Mouse (Mus musculus) forebrain, embryonic 14.5 days (tissue): ENCODE data around the gene Eif2ak2. TPM values are rescaled to one million over a fixed set of nuclear protein-coding genes. Genes with fewer than 3 reads are reported as not detected.
A peak's percentile ranks its signal among the peaks of the same experiment; 100 is the strongest.

ENCODE experiments used
- ATAC-seq: fragments of 200-750 bp; cut with Nextera tagmentation; 2 replicates; pipeline ENCODE4 v1.8.0; 2017; ENCODE audit warnings: mild to moderate bottlenecking, moderate library complexity
- DNase-seq: peaks from one replicate; pipeline ENCODE4 v3.0.0-alpha.2; 2015; ENCODE audit warnings: low spot score
- H3K27ac ChIP-seq: fragments of 300-500 bp; sonication (generic); 2 replicates; pipeline ENCODE4 v1.5.1; 2014; ENCODE audit warnings: low read depth, mild to moderate bottlenecking, control low read depth, low read length, moderate library complexity
- H3K27me3 ChIP-seq: fragments of 300-500 bp; sonication (generic); replicated peaks from 2 replicates; pipeline ENCODE4 v1.6.1; 2014; ENCODE audit warnings: low read length, control low read depth, mixed read lengths; ENCODE audit not compliant: control insufficient read depth, insufficient read depth
- H3K36me3 ChIP-seq: fragments of 300-500 bp; sonication (generic); 2 replicates; pipeline ENCODE4 v1.6.1; 2014; ENCODE audit warnings: low read length, control low read depth; ENCODE audit not compliant: control insufficient read depth, insufficient read depth
- H3K4me1 ChIP-seq: fragments of 300-500 bp; sonication (generic); 2 replicates; pipeline ENCODE4 v1.6.1; 2014; ENCODE audit warnings: antibody characterized with exemption, low read length, control low read depth; ENCODE audit not compliant: control insufficient read depth, insufficient read depth
- H3K4me2 ChIP-seq: fragments of 300-500 bp; sonication (generic); 2 replicates; pipeline ENCODE4 v1.6.1; 2014; ENCODE audit warnings: mild to moderate bottlenecking, control low read depth, low read length
- H3K4me3 ChIP-seq: fragments of 300-500 bp; sonication (generic); 2 replicates; pipeline ENCODE4 v1.5.1; 2014; ENCODE audit warnings: low read depth, low read length, control low read depth
- H3K9ac ChIP-seq: fragments of 300-500 bp; sonication (generic); 2 replicates; pipeline ENCODE4 v1.6.1; 2014; ENCODE audit warnings: mild to moderate bottlenecking, low read length, control low read depth, moderate library complexity
- H3K9me3 ChIP-seq: fragments of 300-500 bp; sonication (generic); replicated peaks from 2 replicates; pipeline ENCODE4 v1.6.1; 2016; ENCODE audit warnings: low read length, control low read depth, mixed read lengths; ENCODE audit not compliant: control insufficient read depth
- WGBS: fragments of 180-500 bp; shearing (Covaris S2); extraction: QIAGEN DNeasy Blood & Tissue Kit; methylation state at CpG from one replicate; pipeline ENCODE4 v1.1.7; 2014; 5-methylcytosine and 5-hydroxymethylcytosine counted together
- polyA plus RNA-seq: library from polyadenylated mRNA; unstranded; fragments of >200 nt; fragmentation: Nextera tagmentation; extraction: Ambion mirVana; gene quantifications from 2 replicates; pipeline ENCODE4 v1.2.1, GENCODE M21; 2014

Gene Eif2ak2
- polyA plus RNA-seq, 1 experiment from 2014 or later = 2.4 TPM

DNA sequence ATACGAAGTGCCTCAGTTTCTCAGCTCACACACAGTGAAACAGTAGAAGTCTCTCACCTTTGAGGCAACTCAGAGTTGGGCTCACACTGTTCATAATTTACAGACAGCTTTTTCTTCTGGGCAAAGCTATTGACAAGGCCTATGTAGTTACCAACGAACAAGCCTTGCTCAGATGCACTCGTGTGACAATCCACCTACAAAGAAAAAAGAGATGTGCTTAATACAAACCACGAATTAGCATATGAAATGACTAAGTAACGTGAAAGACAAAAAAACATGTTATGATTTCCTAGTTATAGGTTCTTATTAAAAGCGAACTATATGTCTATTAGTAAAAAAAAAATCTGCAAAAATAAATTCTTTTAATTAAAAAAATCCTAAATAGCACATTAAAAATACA, 8.5 kb downstream of the Eif2ak2 start:
- no peaks in the 10 kb centered on the region for H3K36me3 ChIP-seq
- H3K9me3 ChIP-seq = no peaks in the 10 kb centered on the region
- H3K4me3 ChIP-seq = no peak overlapping the region
- H3K4me2 ChIP-seq = no peak overlapping the region
- ATAC-seq (no peak), DNase-seq (no peak)
- H3K9ac ChIP-seq = no peak overlapping the region
- no peaks in the 10 kb centered on the region for H3K4me1 ChIP-seq
- no peaks in the 10 kb centered on the region for H3K27me3 ChIP-seq
- no peak overlapping the region for H3K27ac ChIP-seq
- WGBS = 86% methylated on average over 6 of the region's 6 CpGs

DNA sequence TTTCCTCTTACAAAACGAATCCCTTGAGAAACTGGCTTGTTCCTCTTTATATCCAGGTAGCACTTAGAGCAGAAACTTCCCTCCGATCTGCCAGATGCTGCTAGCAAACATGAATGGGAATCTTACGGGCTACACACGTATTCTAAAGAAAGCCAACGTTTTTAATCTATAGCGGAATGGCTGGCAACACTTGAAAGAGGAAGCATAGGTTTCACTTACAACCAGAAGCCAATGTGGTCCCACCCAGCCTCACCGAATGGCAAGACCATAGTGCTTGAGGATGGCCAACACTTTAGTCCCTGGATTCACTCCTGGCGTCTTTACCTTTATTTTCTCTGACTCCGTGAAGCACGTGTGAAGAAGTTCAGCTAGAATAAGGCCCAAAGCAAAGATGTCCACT, 26.1 kb downstream of the Eif2ak2 start:
- ATAC-seq = no peak
- H3K9ac ChIP-seq = no peak overlapping the region
- H3K4me3 ChIP-seq = no peak overlapping the region
- 90% methylated on average over 10 of the region's 10 CpGs for WGBS
- H3K9me3 ChIP-seq = no peaks in the 10 kb centered on the region
- no peaks in the 10 kb centered on the region for H3K27me3 ChIP-seq
- no peak overlapping the region for H3K27ac ChIP-seq
- H3K36me3 ChIP-seq = no peaks in the 10 kb centered on the region
- no peak overlapping the region for H3K4me2 ChIP-seq
- no peaks in the 10 kb centered on the region for H3K4me1 ChIP-seq
- DNase-seq = no peak

DNA sequence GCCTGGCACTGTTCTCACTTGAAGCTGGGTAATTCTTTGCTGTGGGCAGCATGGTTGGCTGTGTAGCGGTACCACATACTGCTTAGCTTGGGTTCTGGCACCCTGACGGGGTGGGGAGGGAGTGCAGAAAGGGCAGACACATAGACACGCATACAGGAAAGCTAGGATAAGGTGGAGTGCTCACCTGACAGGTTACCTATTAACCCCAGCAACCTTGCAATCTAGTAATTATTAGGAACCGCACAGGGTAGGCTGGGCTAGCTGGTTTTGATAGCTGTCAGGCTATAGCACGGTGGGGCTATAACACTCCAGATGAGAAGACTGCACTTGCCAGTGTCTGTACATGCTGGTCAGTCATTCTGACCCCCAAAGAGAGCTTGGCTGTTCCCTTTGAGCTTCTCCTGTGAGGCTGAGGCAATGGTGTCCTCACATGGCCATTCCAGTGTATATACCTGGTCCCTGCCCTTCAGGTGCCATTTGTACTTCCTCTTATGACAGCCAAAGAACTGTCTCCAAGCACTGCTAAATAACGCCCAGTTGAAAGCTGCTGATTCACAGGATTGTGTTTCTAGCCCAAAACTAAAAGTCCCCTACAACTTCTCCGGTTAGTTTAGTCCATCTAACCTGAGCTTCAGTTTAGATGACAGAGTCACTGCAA, 40.0 kb downstream of the Eif2ak2 start:
- ATAC-seq = no peak
- Histone ChIP-seq H3K4me2 (no peak overlapping the region), H3K27ac (no peak overlapping the region), H3K4me1 (no peaks in the 10 kb centered on the region), H3K9me3 (no peaks in the 10 kb centered on the region), H3K9ac (no peak overlapping the region), H3K4me3 (no peak overlapping the region), H3K36me3 (peaks cover 82% of the 10 kb centered on the region), H3K27me3 (no peaks in the 10 kb centered on the region)
- 93% methylated on average over 7 of the region's 7 CpGs for whole genome bisulfite sequencing
- no peak for DNase-seq

DNA sequence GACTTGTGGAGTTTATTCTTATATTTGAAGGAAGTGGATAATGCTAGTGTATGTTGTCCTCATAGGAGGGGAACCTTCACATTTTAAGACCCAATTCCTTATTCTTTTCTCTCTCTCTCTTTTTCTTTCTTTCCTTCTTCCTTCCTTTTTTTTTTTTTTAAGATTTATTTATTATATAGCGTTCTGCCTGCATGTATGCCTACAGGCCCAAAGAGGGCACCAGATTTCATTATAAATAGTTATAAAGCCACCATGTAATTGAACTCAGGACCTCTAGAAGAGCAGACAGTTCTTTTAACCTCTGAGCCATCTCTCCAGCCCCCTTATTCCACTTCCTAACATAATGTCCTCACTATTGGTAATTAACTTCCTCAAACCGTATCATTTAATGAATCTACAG, 46.3 kb downstream of the Eif2ak2 start:
- peak overlapping the region; percentile 85 for H3K4me3 ChIP-seq
- peak overlapping the region; percentile 86 for H3K9ac ChIP-seq
- DNase-seq (peak; percentile 25), ATAC-seq (no peak)
- 0 out of 2 replicates have a peak, but pooled peaks cover 2% of the 10 kb centered on the region for H3K4me1 ChIP-seq
- H3K36me3 ChIP-seq = peaks cover 31% of the 10 kb centered on the region
- no peaks in the 10 kb centered on the region for H3K9me3 ChIP-seq
- H3K27me3 ChIP-seq = no peaks in the 10 kb centered on the region
- 25% methylated on average over 2 of the region's 2 CpGs for WGBS
- H3K27ac ChIP-seq = peak overlapping the region; percentile 74; the same call in 1 of the 2 replicates
- peak overlapping the region; percentile 82 for H3K4me2 ChIP-seq

DNA sequence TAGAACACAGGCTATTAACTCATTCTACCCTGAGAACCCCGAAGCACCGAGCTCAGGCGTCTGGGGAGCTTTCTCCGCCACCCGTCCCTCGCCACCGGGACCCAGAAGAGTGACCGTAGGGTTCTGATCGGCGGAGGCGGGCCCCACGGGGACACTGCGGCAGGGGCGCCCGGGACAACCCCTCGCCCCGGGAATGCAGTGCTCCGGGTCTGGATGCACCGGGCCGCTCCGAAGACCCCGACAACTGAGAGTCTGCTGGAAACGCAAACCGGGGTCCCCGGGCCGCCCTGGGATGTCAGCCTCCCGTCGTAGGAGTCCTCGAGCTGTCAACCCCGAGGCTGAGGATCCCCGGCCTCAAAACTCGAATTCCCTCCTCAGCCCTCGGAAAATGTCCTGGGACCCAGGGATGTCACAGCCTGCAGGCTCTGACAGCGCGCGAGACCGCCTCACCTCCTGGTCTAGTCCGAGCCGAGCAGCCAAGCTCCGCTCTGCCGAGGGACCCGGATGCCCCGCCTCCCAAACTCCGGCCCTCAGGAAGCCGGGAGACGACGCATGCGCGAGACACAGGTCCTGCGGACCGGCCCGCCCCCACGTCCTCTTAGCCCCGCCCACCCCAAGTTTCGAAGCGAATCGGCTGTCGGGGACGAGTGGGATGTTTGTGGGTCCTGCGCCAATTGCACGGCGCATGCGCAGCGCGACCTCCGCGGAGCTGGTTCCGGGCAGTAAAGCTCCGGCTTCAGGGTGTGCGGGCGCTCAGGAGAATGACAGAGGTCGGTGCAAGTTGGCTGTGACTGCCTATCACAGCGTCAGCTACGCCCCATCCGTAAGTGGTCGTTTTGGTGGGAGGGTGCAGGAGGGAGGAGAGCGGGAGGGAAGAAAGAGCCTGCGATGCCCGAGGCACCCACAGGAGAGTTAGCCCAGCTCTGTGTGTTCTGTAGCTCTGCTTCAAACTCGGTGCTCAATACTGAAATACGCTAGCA, 47.2 kb downstream of the Eif2ak2 start, which contains the start of the genes Heatr5b and Gpatch11:
Gene Heatr5b (minus strand): TSS at position 509 of the 980 bp plus-strand sequence.
Gene Gpatch11 (plus strand): TSS at position 712 of the 980 bp plus-strand sequence.
- H3K9ac ChIP-seq = peak within 1 kb of the TSS; percentile 86
- under 1% methylated on average over 81 of the region's 81 CpGs for WGBS
- no peaks in the 10 kb centered on the region for H3K27me3 ChIP-seq
- peak; percentile 98 for ATAC-seq
- H3K36me3 ChIP-seq = peaks cover 35% of the 10 kb centered on the region
- H3K27ac ChIP-seq = peak within 1 kb of the TSS; percentile 74
- H3K4me3 ChIP-seq = peak within 1 kb of the TSS; percentile 85
- H3K4me1 ChIP-seq = 0 out of 2 replicates have a peak, but pooled peaks cover 2% of the 10 kb centered on the region
- peak; percentile 99 for DNase-seq
- H3K4me2 ChIP-seq = peak within 1 kb of the TSS; percentile 82
- H3K9me3 ChIP-seq = no peaks in the 10 kb centered on the region

DNA sequence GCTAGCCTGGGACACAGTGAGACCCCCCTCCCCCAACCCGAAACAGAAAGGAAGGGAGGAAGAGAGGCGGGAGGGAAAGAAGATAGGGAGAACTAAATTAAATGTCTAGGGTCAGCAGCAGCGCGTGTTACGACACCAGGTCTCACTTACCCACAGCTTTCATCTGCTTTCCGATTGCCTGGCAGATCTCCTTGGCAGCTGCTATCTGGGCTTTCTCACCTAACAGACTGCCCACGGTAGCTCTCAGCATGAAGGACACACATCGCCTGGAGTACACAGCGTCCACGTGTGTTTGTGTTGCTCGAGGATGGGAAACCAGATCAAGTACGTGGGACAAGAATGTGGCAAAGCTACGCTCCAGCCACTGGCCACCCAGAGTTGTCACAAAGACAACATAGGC, 58.0 kb downstream of the Eif2ak2 start:
- Histone ChIP-seq H3K36me3 (peaks cover 80% of the 10 kb centered on the region), H3K4me2 (no peak overlapping the region), H3K27ac (no peak overlapping the region), H3K4me1 (no peaks in the 10 kb centered on the region), H3K9ac (no peak overlapping the region), H3K9me3 (no peaks in the 10 kb centered on the region), H3K4me3 (no peak overlapping the region), H3K27me3 (no peaks in the 10 kb centered on the region)
- WGBS = 93% methylated on average over 13 of the region's 13 CpGs
- no peak for DNase-seq
- ATAC-seq = no peak

DNA sequence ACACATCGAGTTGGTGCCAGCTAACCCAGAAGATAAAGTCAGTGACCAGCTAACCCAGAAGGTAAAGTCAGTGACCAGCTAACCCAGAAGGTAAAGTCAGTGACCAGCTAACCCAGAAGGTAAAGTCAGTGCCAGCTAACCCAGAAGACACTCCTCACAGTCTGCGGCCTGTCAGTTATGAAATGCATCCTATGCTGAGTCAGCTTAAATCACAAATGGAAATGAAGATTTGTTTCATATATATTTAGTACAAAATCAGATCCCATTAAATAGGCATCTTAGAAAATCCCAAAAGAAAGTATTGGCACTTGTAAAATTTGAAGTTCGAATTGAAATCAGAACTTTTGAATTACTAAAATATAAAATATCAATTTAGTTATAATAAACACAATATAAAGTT, 72.8 kb downstream of the Eif2ak2 start:
- no peak for DNase-seq
- H3K27ac ChIP-seq = no peak overlapping the region
- H3K4me1 ChIP-seq = no peaks in the 10 kb centered on the region
- peaks cover 54% of the 10 kb centered on the region for H3K36me3 ChIP-seq
- no peaks in the 10 kb centered on the region for H3K27me3 ChIP-seq
- 95% methylated on average over 3 of the region's 3 CpGs for WGBS
- H3K4me3 ChIP-seq = no peak overlapping the region
- no peak for ATAC-seq
- no peak overlapping the region for H3K4me2 ChIP-seq
- H3K9me3 ChIP-seq = no peaks in the 10 kb centered on the region
- no peak overlapping the region for H3K9ac ChIP-seq

DNA sequence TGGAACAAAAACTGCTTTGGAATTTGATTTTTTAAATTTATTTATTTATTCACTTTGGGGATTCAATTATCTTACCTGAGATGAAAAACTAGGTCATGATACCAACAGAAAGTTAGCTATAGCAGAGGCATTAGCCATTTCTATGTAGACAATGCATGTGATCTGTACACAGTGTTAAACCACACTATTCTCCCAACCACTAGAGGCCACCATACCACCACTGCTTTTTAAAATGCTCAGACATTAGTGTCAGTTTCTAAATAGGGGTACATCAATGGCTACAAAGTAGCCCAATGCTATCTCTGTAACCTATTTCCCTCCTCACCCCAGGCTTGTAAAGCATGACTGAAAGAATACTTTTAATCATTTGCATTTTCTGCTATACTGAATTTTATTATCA, 73.4 kb downstream of the Eif2ak2 start:
- Histone ChIP-seq H3K9ac (no peak overlapping the region), H3K36me3 (peaks cover 48% of the 10 kb centered on the region), H3K4me1 (no peaks in the 10 kb centered on the region), H3K4me3 (no peak overlapping the region), H3K27me3 (no peaks in the 10 kb centered on the region), H3K27ac (no peak overlapping the region), H3K4me2 (no peak overlapping the region), H3K9me3 (no peaks in the 10 kb centered on the region)
- DNase-seq (peak; percentile 52), ATAC-seq (peak; percentile 46; the same call in 1 of the 2 replicates)
